16 mouse cellular contexts compared by ENCODE assay signal in genomic region chr15:101122290-101122589, GRCm38 (mm10). TPM values are rescaled to one million over a fixed set of nuclear protein-coding genes. Genes with fewer than 3 reads are reported as not detected.
DNase-seq lines count a peak whose midpoint lies in the region; TF ChIP-seq lines count a peak whose summit lies in the region.
"Had no signal": no experiment of that assay in that cellular context is flagged by ENCODE, and none has a peak within 500 bp of the region (broad histone marks: within the 10 kb centered on the region; RNA-seq: fewer than 3 reads in every experiment).

No protein-coding gene starts in this region.

- H3K4me3 ChIP-seq in gastrocnemius, adult 2 months, result no peak overlapping the region
- H3K4me3 ChIP-seq in left cerebral cortex, adult 2 months, result no peak overlapping the region
- H3K4me3 ChIP-seq: forebrain, embryonic 10.5 days; heart, embryonic 15.5 days; neural tube, embryonic 13.5 days had no signal

- intact Hi-C loops in gastrocnemius, adult 2 months (cut with DNase I), result no loop called here
- intact Hi-C loops in left cerebral cortex, adult 2 months (cut with DNase I), result no loop called here
- intact Hi-C loops in heart, postnatal 36 days (cut with DNase I), result no loop called here

- no peak for DNase-seq in gastrocnemius, adult 2 months
- no peak for DNase-seq in gastrocnemius, adult 8-10 months (ENCODE audit: low spot score in 2 of 2)
- DNase-seq in left cerebral cortex, adult 2 months (ENCODE audit: extremely low spot score in 1 of 2, low spot score in 2 of 2), result no peak
- DNase-seq in left cerebral cortex, adult 8-10 months (ENCODE audit: low spot score in 2 of 2), result no peak
- DNase-seq in R1 (ENCODE audit: low read depth, low spot score), result peak; percentile 88
- peak; percentile 81 for DNase-seq in lung, postnatal 36 days
- no peak for DNase-seq in gastrocnemius, postnatal 4 days (ENCODE audit: low spot score in 2 of 2)
- no peak for DNase-seq in heart, postnatal 36 days
- DNase-seq: cerebellum, adult 9-10 months; midbrain, embryonic 14.5 days; thymus, adult 18-20 months had no signal

- H3K27ac ChIP-seq in gastrocnemius, adult 2 months, result peak overlapping the region; percentile 89
- H3K27ac ChIP-seq in left cerebral cortex, adult 2 months, result no peak overlapping the region
- H3K27ac ChIP-seq: liver, embryonic 14.5 days; neural tube, embryonic 13.5 days had no signal

- TF ChIP-seq CTCF in gastrocnemius, adult 2 months (IDR thresholded peaks at IDR 0.05), result peak; percentile 32
- peak; percentile 17 for TF ChIP-seq CTCF in left cerebral cortex, adult 2 months (IDR thresholded peaks at IDR 0.05)

RNA-seq across cellular contexts. Expression of gene Acvrl1, which starts 6.1 kb away (rescaled TPM):
- total RNA-seq in gastrocnemius, adult 2 months (2021), result 10 to 100 TPM; 10.2 to 14.5 TPM
- total RNA-seq in gastrocnemius, adult 8-10 months (2022), result 1 to 10 TPM; 6.6 to 9.5 (median 7.6) TPM
- total RNA-seq in left cerebral cortex, adult 2 months (2021), result 10 to 100 TPM; 13.8 to 15.1 TPM
- total RNA-seq in left cerebral cortex, adult 8-10 months (2022), result 10 to 100 TPM; 18.9 to 25.1 (median 19.3) TPM
- 10 to 100 TPM; 24.6 to 28.1 TPM for total RNA-seq in gastrocnemius, postnatal 4 days (2021)
- 10 to 100 TPM; 22.3 to 31.1 TPM for total RNA-seq in heart, postnatal 36 days (2021)

RNA-seq across cellular contexts. Expression of gene Ankrd33, which starts 6.7 kb away (rescaled TPM):
- not detected for total RNA-seq in gastrocnemius, adult 2 months (2021)
- not detected for total RNA-seq in gastrocnemius, adult 8-10 months (2022)
- not detected for total RNA-seq in left cerebral cortex, adult 2 months (2021)
- total RNA-seq in left cerebral cortex, adult 8-10 months (2022), result under 1 TPM in 1 of 4 experiments, not detected in 3; 0.34 TPM
- not detected for total RNA-seq in gastrocnemius, postnatal 4 days (2021)
- total RNA-seq in heart, postnatal 36 days (2021), result not detected
- total RNA-seq: gastrocnemius, adult 18-20 months had no signal

RNA-seq across cellular contexts. Expression of gene Fignl2, which starts 43.9 kb away (rescaled TPM):
- total RNA-seq in gastrocnemius, adult 2 months (2021), result under 1 TPM; 0.67 to 0.77 TPM
- total RNA-seq in gastrocnemius, adult 8-10 months (2022), result under 1 TPM; 0.31 to 0.73 (median 0.59) TPM
- total RNA-seq in left cerebral cortex, adult 2 months (2021), result 1 to 10 TPM; 1.2 to 1.4 TPM
- 1 to 10 TPM; 1.5 to 1.8 (median 1.6) TPM for total RNA-seq in left cerebral cortex, adult 8-10 months (2022)
- total RNA-seq in gastrocnemius, postnatal 4 days (2021), result 1 to 10 TPM; 3.2 to 4.1 TPM
- total RNA-seq in heart, postnatal 36 days (2021), result 1 to 10 TPM; 1.4 to 2.2 TPM

RNA-seq across cellular contexts. Expression of gene Acvr1b, which starts 51.6 kb away (rescaled TPM):
- total RNA-seq in gastrocnemius, adult 2 months (2021), result 10 to 100 TPM; 26.9 to 30.8 TPM
- 10 to 100 TPM; 33.0 to 44.0 (median 39.4) TPM for total RNA-seq in gastrocnemius, adult 8-10 months (2022)
- total RNA-seq in left cerebral cortex, adult 2 months (2021), result 100 to 1,000 TPM; 102 to 114 TPM
- 100 to 1,000 TPM; 100 to 118 (median 110) TPM for total RNA-seq in left cerebral cortex, adult 8-10 months (2022)
- 10 to 100 TPM; 16.2 to 17.0 TPM for total RNA-seq in gastrocnemius, postnatal 4 days (2021)
- 10 to 100 TPM; 12.6 to 14.6 TPM for total RNA-seq in heart, postnatal 36 days (2021)

Comparison
In these comparisons a context has a peak if more than half of its experiments do, and no peak if none do; other contexts are left out.
1. DNase-seq: peak in R1 (single experiment) and lung, postnatal 36 days (single experiment); none in gastrocnemius, adult 2 months (single experiment), gastrocnemius, adult 8-10 months (0 of 2), left cerebral cortex, adult 2 months (0 of 2), left cerebral cortex, adult 8-10 months (0 of 2), gastrocnemius, postnatal 4 days (0 of 2) and heart, postnatal 36 days (0 of 2).